Mouse (Mus musculus) limb, embryonic 14.5 days (tissue): ENCODE data around the gene Ccdc130. TPM values are rescaled to one million over a fixed set of nuclear protein-coding genes. Genes with fewer than 3 reads are reported as not detected.

ENCODE experiments used
- ATAC-seq: fragments of 200-750 bp; cut with Nextera tagmentation; 2 replicates; pipeline ENCODE4 v1.8.0; 2017; ENCODE audit warnings: low read depth, moderate number of reproducible peaks, moderate TSS enrichment; ENCODE audit not compliant: low FRiP score
- DNase-seq: peaks from one replicate; pipeline ENCODE4 v3.0.0-alpha.2; 2015; ENCODE audit warnings: low spot score
- H3K27ac ChIP-seq: fragments of 300-500 bp; sonication (generic); replicated peaks from 2 replicates; pipeline ENCODE4 v1.5.1; 2014; ENCODE audit warnings: low read depth, mild to moderate bottlenecking, low read length, moderate library complexity, mixed read lengths
- H3K27me3 ChIP-seq: fragments of 300-500 bp; sonication (generic); 2 replicates; pipeline ENCODE4 v1.6.1; 2014; ENCODE audit warnings: low read length, mixed read lengths; ENCODE audit not compliant: control insufficient read depth, insufficient read depth
- H3K36me3 ChIP-seq: fragments of 300-500 bp; sonication (generic); 2 replicates; pipeline ENCODE4 v1.6.1; 2014; ENCODE audit warnings: mild to moderate bottlenecking, low read length, moderate library complexity, mixed read lengths; ENCODE audit not compliant: control insufficient read depth, insufficient read depth
- H3K4me1 ChIP-seq: fragments of 300-500 bp; sonication (generic); 2 replicates; pipeline ENCODE4 v1.6.1; 2014; ENCODE audit warnings: antibody characterized with exemption, low read length, mixed read lengths; ENCODE audit not compliant: control insufficient read depth, insufficient read depth
- H3K4me2 ChIP-seq: fragments of 300-500 bp; sonication (generic); replicated peaks from 2 replicates; pipeline ENCODE4 v1.6.1; 2014; ENCODE audit warnings: low read depth, mild to moderate bottlenecking, low read length, moderate library complexity; ENCODE audit not compliant: severe bottlenecking
- H3K4me3 ChIP-seq: fragments of 300-500 bp; sonication (generic); replicated peaks from 2 replicates; pipeline ENCODE4 v1.5.1; 2014; ENCODE audit warnings: low read length
- H3K9ac ChIP-seq: fragments of 300-500 bp; sonication (generic); 2 replicates; pipeline ENCODE4 v1.6.1; 2014; ENCODE audit warnings: mild to moderate bottlenecking, low read depth, low read length, moderate library complexity; ENCODE audit not compliant: severe bottlenecking
- H3K9me3 ChIP-seq: fragments of 300-500 bp; sonication (generic); 2 replicates; pipeline ENCODE4 v1.6.1; 2016; ENCODE audit warnings: low read length; ENCODE audit not compliant: control insufficient read depth
- POLR2A ChIP-seq: fragments of 200-500 bp; IDR thresholded peaks from 2 replicates; pipeline ENCODE4 v1.8.0; 2012; ENCODE audit warnings: inconsistent platforms, mild to moderate bottlenecking, moderate library complexity, borderline replicate concordance; ENCODE audit not compliant: insufficient read depth, insufficient read length; ENCODE audit errors: extremely low read depth
- WGBS: fragments of 180-500 bp; shearing (Covaris S2); extraction: QIAGEN DNeasy Blood & Tissue Kit; methylation state at CpG from one replicate; pipeline ENCODE4 v1.1.7; 2014; 5-methylcytosine and 5-hydroxymethylcytosine counted together
- polyA plus RNA-seq, 2 experiments: library from polyadenylated mRNA; depleted of rRNA in 1 of 2; stranded (reverse) in 1 of 2; unstranded in 1 of 2; fragments of >200 nt; fragmentation: Nextera tagmentation in 1 of 2; extraction: Ambion mirVana in 1 of 2; gene quantifications; 2 replicates each; pipeline versions ENCODE4 v1.2.1 to v1.2.3; 2012 to 2014

The Ccdc130 gene
- polyA plus RNA-seq, 2 experiments = 16.5 to 39.5 TPM

DNA sequence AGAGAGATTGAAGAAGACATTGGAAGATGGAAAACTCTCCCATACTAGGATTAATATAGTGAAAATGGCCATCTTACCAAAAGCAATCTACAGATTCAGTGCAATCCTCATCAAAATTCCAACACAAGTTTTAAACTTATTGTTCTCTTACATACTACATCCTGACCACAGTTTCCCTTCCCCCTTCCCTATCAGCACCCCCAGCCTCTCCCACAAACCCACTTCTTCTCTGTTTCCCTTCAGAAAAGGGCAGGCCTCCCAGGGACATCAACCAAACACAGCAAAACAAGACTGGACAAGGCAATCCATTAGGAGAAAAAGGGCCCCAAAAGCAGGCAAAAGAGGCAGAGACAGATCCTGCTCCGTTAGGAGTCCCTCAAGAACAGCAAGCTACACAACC is 6.3 kb upstream of the Ccdc130 start:
- Histone ChIP-seq H3K27me3 (no peaks in the 10 kb centered on the region), H3K4me3 (no peak overlapping the region), H3K36me3 (no peaks in the 10 kb centered on the region), H3K27ac (no peak overlapping the region), H3K9me3 (no peaks in the 10 kb centered on the region), H3K9ac (no peak overlapping the region), H3K4me2 (no peak overlapping the region), H3K4me1 (no peaks in the 10 kb centered on the region)
- TF ChIP-seq POLR2A = no peak
- no peak for DNase-seq
- no peak for ATAC-seq
- 55% methylated on average over 1 of the region's 1 CpGs for WGBS

DNA sequence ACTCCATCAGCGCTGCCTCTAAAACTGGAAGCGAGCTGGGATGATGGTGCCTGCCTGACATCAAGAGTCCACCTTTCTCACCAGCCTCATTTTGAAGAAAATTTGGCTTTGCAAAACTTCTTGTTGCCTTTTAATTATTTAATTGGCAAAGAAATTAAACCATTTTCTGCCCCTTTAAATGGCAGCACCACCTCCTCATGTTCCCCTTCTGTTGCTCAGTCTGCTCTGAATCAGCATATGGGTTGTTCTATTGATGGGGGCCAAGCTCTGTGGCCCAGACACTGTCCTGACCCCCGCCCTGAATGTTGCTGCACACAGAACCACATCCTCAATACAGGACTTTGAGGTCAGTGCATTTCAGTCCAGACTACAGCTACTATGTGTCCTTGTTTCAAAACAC is 3.8 kb upstream of the Ccdc130 start:
- H3K4me2 ChIP-seq = no peak overlapping the region
- H3K4me1 ChIP-seq = peaks cover 6% of the 10 kb centered on the region; the same call in 1 of the 2 replicates
- H3K9me3 ChIP-seq = no peaks in the 10 kb centered on the region
- TF ChIP-seq POLR2A = no peak
- H3K36me3 ChIP-seq = no peaks in the 10 kb centered on the region
- DNase-seq = no peak
- H3K4me3 ChIP-seq = no peak overlapping the region
- no peak for ATAC-seq
- 86% methylated on average over 3 of the region's 3 CpGs for WGBS
- no peak overlapping the region for H3K27ac ChIP-seq
- no peak overlapping the region for H3K9ac ChIP-seq
- no peaks in the 10 kb centered on the region for H3K27me3 ChIP-seq

DNA sequence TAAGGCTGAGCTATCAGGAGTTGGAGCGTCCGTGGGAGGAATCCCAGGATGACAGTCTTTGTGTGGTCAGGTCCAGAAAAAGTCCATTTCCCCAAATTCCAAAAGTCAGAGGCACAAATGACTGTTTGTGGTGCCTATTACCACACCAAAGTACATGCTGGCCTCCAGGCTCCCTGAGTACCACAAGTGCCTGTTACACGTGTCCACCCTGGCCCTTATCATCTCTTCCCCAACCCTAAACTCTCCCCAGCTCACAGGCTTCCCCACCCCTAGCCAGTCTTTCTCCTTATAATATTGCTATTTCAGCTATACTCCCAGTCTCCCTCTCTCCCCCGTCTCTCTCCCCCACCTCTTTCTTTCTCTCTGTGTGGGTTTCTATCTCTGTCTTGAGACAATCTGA is 2.1 kb upstream of the Ccdc130 start:
- TF ChIP-seq POLR2A = no peak
- ATAC-seq = no peak
- H3K36me3 ChIP-seq = no peaks in the 10 kb centered on the region

DNA sequence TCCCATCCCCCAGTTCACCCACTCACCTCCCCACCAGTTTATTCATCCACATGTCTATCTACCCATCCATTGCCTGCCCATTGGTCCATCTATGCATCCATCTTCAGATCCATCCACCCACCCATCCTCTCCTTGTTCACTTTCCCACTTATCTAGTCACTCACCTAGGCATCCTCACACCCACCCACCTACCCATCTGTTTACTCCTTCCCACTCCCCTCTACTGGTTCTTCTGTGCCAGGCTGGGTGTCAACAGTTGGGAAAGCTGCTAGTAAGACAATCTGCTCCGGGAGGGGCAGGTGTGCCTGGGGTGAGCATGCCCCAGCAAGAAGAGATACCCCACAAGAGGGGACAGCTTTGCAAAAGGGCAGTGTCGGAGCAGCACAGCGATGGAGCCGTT is 9.1 kb downstream of the Ccdc130 start:
- 94% methylated on average over 4 of the region's 4 CpGs for WGBS
- no peak for TF ChIP-seq POLR2A
- no peak for DNase-seq

More for the DNA sequence above, 2.1 kb upstream of the Ccdc130 start:
- no peak overlapping the region for H3K4me2 ChIP-seq
- DNase-seq = no peak
- H3K27ac ChIP-seq = no peak overlapping the region
- 82% methylated on average over 4 of the region's 4 CpGs for WGBS
- no peaks in the 10 kb centered on the region for H3K27me3 ChIP-seq
- H3K4me3 ChIP-seq = no peak overlapping the region
- H3K9me3 ChIP-seq = no peaks in the 10 kb centered on the region
- H3K9ac ChIP-seq = no peak overlapping the region
- peaks cover 6% of the 10 kb centered on the region; the same call in 1 of the 2 replicates for H3K4me1 ChIP-seq

DNA sequence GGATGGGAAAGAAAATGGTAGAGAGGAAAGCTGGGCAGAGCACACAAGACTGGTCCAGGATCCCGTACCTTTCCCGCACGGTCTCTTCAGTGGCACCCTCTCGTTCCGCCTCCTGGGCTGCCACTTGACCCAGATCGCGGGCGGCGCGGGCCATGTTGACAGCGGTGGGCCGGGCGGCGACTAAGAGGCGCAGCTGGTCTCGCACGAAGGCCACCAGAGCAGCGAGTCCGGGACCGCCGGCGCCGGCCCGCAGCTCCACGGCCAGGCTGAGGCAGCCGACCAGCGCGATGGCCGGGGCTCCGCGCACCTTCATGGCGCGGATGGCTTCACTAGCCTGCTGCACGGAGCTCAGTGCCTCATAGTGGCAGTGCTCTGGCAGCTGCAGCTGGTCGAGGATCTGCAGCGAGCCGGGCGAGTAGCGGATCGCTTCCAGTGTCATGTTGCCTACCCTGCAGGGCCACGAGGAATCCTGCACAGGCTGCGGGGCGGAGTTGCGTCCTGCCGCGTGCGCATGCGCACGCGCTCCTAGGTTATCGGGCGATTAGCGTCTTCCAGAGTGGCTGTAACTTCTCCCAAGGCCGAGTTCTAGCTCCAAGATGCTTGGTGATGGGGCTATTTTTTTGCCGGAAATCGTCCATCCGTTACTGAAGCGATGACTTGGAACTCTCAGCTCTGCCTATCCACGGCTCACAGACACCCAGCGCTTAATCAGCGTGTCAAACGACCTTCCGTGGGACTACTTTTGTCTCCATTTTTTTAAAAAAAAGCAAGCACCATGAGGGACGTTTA is 13.2 kb downstream of the Ccdc130 start, which contains the start of gene Mri1:
Gene Mri1 (minus strand): TSS at position 505 of the 789 bp plus-strand sequence.
- ATAC-seq = peak; percentile 90
- peak; percentile 95 for DNase-seq
- Histone ChIP-seq H3K4me2 (peak within 1 kb of the TSS; percentile 91), H3K27me3 (no peaks in the 10 kb centered on the region), H3K27ac (peak within 1 kb of the TSS; percentile 90), H3K4me1 (peaks cover 14% of the 10 kb centered on the region), H3K9ac (peak within 1 kb of the TSS; percentile 77), H3K9me3 (no peaks in the 10 kb centered on the region), H3K4me3 (peak within 1 kb of the TSS; percentile 78), H3K36me3 (peaks cover 73% of the 10 kb centered on the region)
- WGBS = 0% methylated on average over 51 of the region's 64 CpGs
- no peak for TF ChIP-seq POLR2A

More for the DNA sequence above, 9.1 kb downstream of the Ccdc130 start:
- Histone ChIP-seq H3K4me3 (no peak overlapping the region), H3K4me2 (no peak overlapping the region), H3K27ac (no peak overlapping the region), H3K9ac (no peak overlapping the region), H3K4me1 (peaks cover 11% of the 10 kb centered on the region), H3K27me3 (no peaks in the 10 kb centered on the region), H3K9me3 (no peaks in the 10 kb centered on the region), H3K36me3 (peaks cover 74% of the 10 kb centered on the region)
- no peak for ATAC-seq
